Mouse (Mus musculus) kidney, adult 2 months (tissue): ENCODE measurements around the gene Rab6b. TPM values are rescaled to one million over a fixed set of nuclear protein-coding genes. Genes with fewer than 3 reads are reported as not detected.

Source experiments
- DNase-seq: peaks from one replicate; pipeline ENCODE4 v3.0.0; 2021
- H3K27ac ChIP-seq: fragments of 200-500 bp; 2 replicates; pipeline ENCODE4 v1.5.1; 2012; ENCODE audit warnings: low read depth, low read length, control low read depth, inconsistent platforms; ENCODE audit not compliant: insufficient read depth
- H3K27me3 ChIP-seq: fragments of 200-500 bp; replicated peaks from 2 replicates; pipeline ENCODE4 v1.6.1; 2012; ENCODE audit warnings: mild to moderate bottlenecking, moderate library complexity, low read length, inconsistent platforms; ENCODE audit not compliant: control insufficient read depth, insufficient read depth
- H3K36me3 ChIP-seq: fragments of 200-500 bp; 2 replicates; pipeline ENCODE4 v1.6.1; 2012; ENCODE audit warnings: mild to moderate bottlenecking, moderate library complexity, low read length, inconsistent platforms; ENCODE audit not compliant: control insufficient read depth, insufficient read depth
- H3K4me1 ChIP-seq: fragments of 200-500 bp; 2 replicates; pipeline ENCODE4 v1.6.1; 2011; ENCODE audit warnings: low read length; ENCODE audit not compliant: control insufficient read depth, insufficient read depth
- H3K4me3 ChIP-seq: fragments of 200-500 bp; 2 replicates; pipeline ENCODE4 v1.5.1; 2011; ENCODE audit warnings: mild to moderate bottlenecking, low read depth, low read length, control low read depth; ENCODE audit not compliant: insufficient read depth
- CTCF ChIP-seq: fragments of 200-500 bp; conservative IDR thresholded peaks from 2 replicates; pipeline ENCODE4 v1.5.1; 2011; ENCODE audit warnings: low read depth, mild to moderate bottlenecking, control low read depth, low read length, moderate library complexity, mixed read lengths; ENCODE audit not compliant: insufficient read depth, insufficient read length
- POLR2A ChIP-seq: fragments of 200-500 bp; IDR thresholded peaks from one replicate; pipeline ENCODE4 v1.6.1; 2011; ENCODE audit warnings: low read depth, low read length, control low read depth
- WGBS: fragments of 180-500 bp; shearing (Covaris S2); methylation state at CpG from one replicate; pipeline ENCODE4 v1.1.7; 2018; 5-methylcytosine and 5-hydroxymethylcytosine counted together
- polyA plus RNA-seq: library from polyadenylated mRNA; depleted of rRNA; stranded (reverse); fragments of >200 nt; gene quantifications from 2 replicates; pipeline ENCODE4 v1.2.3, GENCODE M21; 2012

Gene Rab6b
- polyA plus RNA-seq, 1 experiment: 3.8 TPM

GRCm38 (mm10) chr9:103180807-103181565 lies 69.4 kb downstream of the Rab6b start:
- peak; percentile 76 for DNase-seq
- Histone ChIP-seq H3K36me3 (no peaks in the 10 kb centered on the region), H3K4me3 (peak overlapping the region; percentile 58), H3K27me3 (no peaks in the 10 kb centered on the region), H3K27ac (no peak overlapping the region), H3K4me1 (no peaks in the 10 kb centered on the region; the same call in 1 of the 2 replicates)
- TF ChIP-seq POLR2A: no peak
- TF ChIP-seq CTCF: no peak
- WGBS: 8% methylated on average over 20 of the region's 20 CpGs

DNA sequence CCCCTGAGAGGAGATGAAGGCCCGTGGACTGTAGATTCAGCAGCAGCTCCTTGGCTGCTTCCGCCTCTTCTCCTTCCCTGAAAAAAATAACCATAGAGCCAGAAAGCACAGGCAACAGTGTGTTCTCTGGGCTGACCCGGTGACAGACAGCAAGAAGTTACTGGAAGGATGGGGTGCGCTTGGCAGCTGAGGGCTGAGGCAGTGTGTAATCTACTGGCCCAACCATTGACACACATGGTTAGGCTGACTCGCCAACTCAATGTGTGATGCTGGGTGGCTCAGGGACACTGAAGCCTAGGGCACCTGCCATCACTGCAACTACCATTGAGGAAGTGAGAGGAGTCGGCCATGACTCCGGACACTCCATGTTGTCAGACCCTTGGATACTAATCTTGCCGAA lies 70.3 kb downstream of the Rab6b start:
- 90% methylated on average over 8 of the region's 8 CpGs for WGBS
- H3K4me1 ChIP-seq: peaks cover under 1% of the 10 kb centered on the region; the same call in 1 of the 2 replicates
- H3K27me3 ChIP-seq: no peaks in the 10 kb centered on the region
- no peak overlapping the region for H3K27ac ChIP-seq
- H3K36me3 ChIP-seq: no peaks in the 10 kb centered on the region
- TF ChIP-seq POLR2A (no peak), CTCF (no peak)
- DNase-seq: no peak
- H3K4me3 ChIP-seq: no peak overlapping the region

GRCm38 (mm10) chr9:103184855-103185254 lies 73.3 kb downstream of the Rab6b start:
- WGBS: 78% methylated on average over 4 of the region's 4 CpGs
- H3K36me3 ChIP-seq: no peaks in the 10 kb centered on the region

DNA sequence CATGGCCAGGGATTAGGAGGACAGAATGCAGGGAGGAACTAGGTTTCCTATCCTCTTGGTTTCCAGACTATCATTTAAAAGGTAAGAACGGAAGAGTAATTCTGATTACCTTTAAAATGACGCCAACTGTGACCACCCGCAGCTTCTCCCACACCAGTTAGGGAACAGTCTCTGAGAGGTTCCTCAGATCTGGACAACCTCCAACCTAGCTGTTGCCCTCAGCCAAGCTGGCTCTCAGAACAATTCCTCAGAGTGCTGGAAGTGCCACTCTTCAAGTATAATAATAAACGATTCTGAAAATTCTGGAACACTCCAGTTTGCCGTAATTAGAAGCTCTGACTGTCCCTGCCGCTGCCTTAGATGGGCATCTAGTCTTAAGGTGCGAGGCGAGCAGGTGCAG lies 74.4 kb downstream of the Rab6b start:
- 82% methylated on average over 8 of the region's 8 CpGs for WGBS

More at GRCm38 (mm10) chr9:103184855-103185254, 73.3 kb downstream of the Rab6b start:
- Histone ChIP-seq H3K4me1 (peaks cover 3% of the 10 kb centered on the region; the same call in 1 of the 2 replicates), H3K27me3 (no peaks in the 10 kb centered on the region), H3K4me3 (no peak overlapping the region), H3K27ac (no peak overlapping the region)
- TF ChIP-seq CTCF (no peak), POLR2A (no peak)
- DNase-seq: no peak

GRCm38 (mm10) chr9:103186747-103187146 lies 75.2 kb downstream of the Rab6b start:
- Histone ChIP-seq H3K27me3 (no peaks in the 10 kb centered on the region), H3K4me1 (0 out of 2 replicates have a peak, but pooled peaks cover 3% of the 10 kb centered on the region), H3K36me3 (no peaks in the 10 kb centered on the region; the same call in none of the 2 replicates), H3K4me3 (no peak overlapping the region), H3K27ac (no peak overlapping the region)
- TF ChIP-seq CTCF (no peak), POLR2A (no peak)
- DNase-seq: peak; percentile 83
- WGBS: 32% methylated on average over 9 of the region's 9 CpGs

More for the DNA sequence above, 74.4 kb downstream of the Rab6b start:
- Histone ChIP-seq H3K27ac (no peak overlapping the region), H3K4me3 (no peak overlapping the region), H3K4me1 (peaks cover 3% of the 10 kb centered on the region; the same call in 1 of the 2 replicates), H3K36me3 (no peaks in the 10 kb centered on the region; the same call in 1 of the 2 replicates), H3K27me3 (no peaks in the 10 kb centered on the region)
- TF ChIP-seq POLR2A (no peak), CTCF (no peak)
- DNase-seq: no peak

DNA sequence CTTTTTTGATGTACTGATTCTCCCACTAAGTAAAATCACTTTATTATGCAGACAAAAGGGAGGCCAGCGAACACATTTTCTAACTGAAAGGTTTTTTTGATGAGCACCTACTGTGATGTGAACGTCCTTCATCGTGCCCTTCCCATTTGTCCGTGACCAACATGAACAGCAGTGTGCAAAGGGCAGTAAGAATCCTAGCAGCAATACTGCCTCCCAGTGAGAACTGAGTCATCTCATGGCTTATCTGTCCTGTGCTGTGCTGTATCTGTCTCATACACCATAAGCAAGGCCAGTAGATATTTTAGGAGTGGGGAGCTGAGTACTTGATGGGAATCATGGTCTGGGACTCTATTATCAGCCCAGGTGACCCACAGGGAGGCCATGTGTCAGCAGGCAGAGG lies 76.8 kb downstream of the Rab6b start:
- Histone ChIP-seq H3K36me3 (no peaks in the 10 kb centered on the region; the same call in none of the 2 replicates), H3K27ac (no peak overlapping the region), H3K27me3 (no peaks in the 10 kb centered on the region), H3K4me3 (no peak overlapping the region), H3K4me1 (0 out of 2 replicates have a peak, but pooled peaks cover 3% of the 10 kb centered on the region)
- WGBS: 89% methylated on average over 4 of the region's 4 CpGs
- TF ChIP-seq POLR2A (no peak), CTCF (no peak)
- DNase-seq: no peak

- TF ChIP-seq POLR2A (no peak), CTCF (no peak)
- Histone ChIP-seq H3K36me3 (no peaks in the 10 kb centered on the region), H3K27me3 (no peaks in the 10 kb centered on the region), H3K4me1 (peaks cover 3% of the 10 kb centered on the region; the same call in 1 of the 2 replicates), H3K4me3 (peak within 1 kb of the TSS; percentile 93), H3K27ac (peak within 1 kb of the TSS; percentile 24; the same call in 1 of the 2 replicates)
- peak; percentile 96 for DNase-seq
- WGBS: under 1% methylated on average over 45 of the region's 45 CpGs
Measured at GRCm38 (mm10) chr9:103201561-103202260, 90.1 kb downstream of the Rab6b start, which contains the start of gene Srprb. Srprb (minus strand) TSS chr9:103202137.
